Mouse (Mus musculus) brain, embryonic 18.5 days (tissue): ENCODE measurements around the gene Syt3.
A peak's percentile ranks its signal among the peaks of the same experiment; 100 is the strongest.

ENCODE experiments used
- DNase-seq: peaks from one replicate; pipeline ENCODE4 v3.0.0-alpha.2; 2012; ENCODE audit warnings: low read depth, low spot score

Syt3 gene

GRCm38 (mm10) chr7:44356590-44357481, 27.1 kb upstream of the Syt3 start:
- no peak for DNase-seq

- no peak for DNase-seq
These were observed 26.4 kb upstream of the Syt3 start for GRCm38 (mm10) chr7:44357531-44357930.

- no peak for DNase-seq
These were observed 25.9 kb upstream of the Syt3 start for GRCm38 (mm10) chr7:44358012-44358411.

GRCm38 (mm10) chr7:44358886-44359654, 24.8 kb upstream of the Syt3 start:
- DNase-seq, result no peak

GRCm38 (mm10) chr7:44359908-44360672, 23.8 kb upstream of the Syt3 start:
- peak; percentile 88 for DNase-seq

- DNase-seq, result no peak
These were observed 23.1 kb upstream of the Syt3 start for GRCm38 (mm10) chr7:44360792-44361301.

GRCm38 (mm10) chr7:44372678-44373077, 11.2 kb upstream of the Syt3 start:
- DNase-seq, result no peak

GRCm38 (mm10) chr7:44373460-44373859, 10.4 kb upstream of the Syt3 start:
- DNase-seq, result no peak

- DNase-seq, result peak; percentile 89
These were observed 9.8 kb upstream of the Syt3 start for GRCm38 (mm10) chr7:44373889-44374652.

GRCm38 (mm10) chr7:44374756-44375155, 9.1 kb upstream of the Syt3 start:
- no peak for DNase-seq

GRCm38 (mm10) chr7:44375207-44375606, 8.7 kb upstream of the Syt3 start:
- no peak for DNase-seq

- DNase-seq, result no peak
These were observed 8.1 kb upstream of the Syt3 start for GRCm38 (mm10) chr7:44375793-44376192.

GRCm38 (mm10) chr7:44378290-44378689, 5.6 kb upstream of the Syt3 start:
- no peak for DNase-seq

- no peak for DNase-seq
These were observed 1.4 kb upstream of the Syt3 start for GRCm38 (mm10) chr7:44382541-44382940.

- DNase-seq, result no peak
These were observed 786 bp downstream of the Syt3 start for GRCm38 (mm10) chr7:44384716-44385059.

GRCm38 (mm10) chr7:44385720-44386119, 1.8 kb downstream of the Syt3 start, which contains the start of gene 1700008O03Rik:
TSS of gene 1700008O03Rik (minus strand) at chr7:44385820.
- DNase-seq, result no peak

- DNase-seq, result no peak
These were observed 7.9 kb downstream of the Syt3 start for GRCm38 (mm10) chr7:44391831-44392230.

GRCm38 (mm10) chr7:44392341-44392740, 8.4 kb downstream of the Syt3 start:
- DNase-seq, result no peak

GRCm38 (mm10) chr7:44393284-44393683, 9.4 kb downstream of the Syt3 start:
- DNase-seq, result no peak

GRCm38 (mm10) chr7:44398570-44398969, 14.7 kb downstream of the Syt3 start:
- no peak for DNase-seq

- no peak for DNase-seq
These were observed 17.8 kb downstream of the Syt3 start for GRCm38 (mm10) chr7:44401673-44402072.
